Mouse (Mus musculus) urinary bladder, adult 2 months (tissue): Measurements from ENCODE around the gene Trnp1. TPM values are rescaled to one million over a fixed set of nuclear protein-coding genes. Genes with fewer than 3 reads are reported as not detected.

Experiments
- DNase-seq: peaks from one replicate; pipeline ENCODE4 v3.0.0; 2022; ENCODE audit warnings: low spot score
- polyA plus RNA-seq: library from polyadenylated mRNA; depleted of rRNA; stranded (reverse); fragments of >200 nt; gene quantifications from 2 replicates; pipeline ENCODE4 v1.2.3, GENCODE M21; 2012

Gene Trnp1
- polyA plus RNA-seq, 1 experiment: 25.1 TPM

- DNase-seq: no peak
Observed at GRCm38 (mm10) chr4:133494867-133495266, 3.5 kb downstream of the Trnp1 start.

GRCm38 (mm10) chr4:133494432-133494831 lies 3.9 kb downstream of the Trnp1 start:
- peak; percentile 87 for DNase-seq

GRCm38 (mm10) chr4:133493895-133494294 lies 4.5 kb downstream of the Trnp1 start:
- no peak for DNase-seq

- no peak for DNase-seq
Observed at GRCm38 (mm10) chr4:133491800-133492199, 6.5 kb downstream of the Trnp1 start.

GRCm38 (mm10) chr4:133489489-133490245 lies 8.7 kb downstream of the Trnp1 start:
- no peak for DNase-seq

GRCm38 (mm10) chr4:133488619-133489392 lies 9.5 kb downstream of the Trnp1 start:
- DNase-seq: no peak

GRCm38 (mm10) chr4:133486673-133487357 lies 11.5 kb downstream of the Trnp1 start:
- DNase-seq: no peak

- DNase-seq: no peak
Observed at GRCm38 (mm10) chr4:133485691-133486425, 12.5 kb downstream of the Trnp1 start.

GRCm38 (mm10) chr4:133484266-133485025 lies 13.9 kb downstream of the Trnp1 start:
- no peak for DNase-seq

- DNase-seq: no peak
Observed at GRCm38 (mm10) chr4:133482479-133482878, 15.9 kb downstream of the Trnp1 start.

GRCm38 (mm10) chr4:133481488-133481887 lies 16.9 kb downstream of the Trnp1 start:
- no peak for DNase-seq

- DNase-seq: no peak
Observed at GRCm38 (mm10) chr4:133480754-133481153, 17.6 kb downstream of the Trnp1 start.

- no peak for DNase-seq
Observed at GRCm38 (mm10) chr4:133480185-133480537, 18.2 kb downstream of the Trnp1 start.

GRCm38 (mm10) chr4:133479458-133480184 lies 18.7 kb downstream of the Trnp1 start, which contains the start of gene Tent5b:
Gene Tent5b, plus strand, starts transcription at chr4:133480132.
- peak; percentile 97 for DNase-seq

GRCm38 (mm10) chr4:133473833-133474232 lies 24.5 kb downstream of the Trnp1 start:
- DNase-seq: no peak

- DNase-seq: no peak
Observed at GRCm38 (mm10) chr4:133471135-133471821, 27.1 kb downstream of the Trnp1 start.

- no peak for DNase-seq
Observed at GRCm38 (mm10) chr4:133469122-133469521, 29.2 kb downstream of the Trnp1 start.

- DNase-seq: peak; percentile 63
Observed at GRCm38 (mm10) chr4:133468080-133468479, 30.3 kb downstream of the Trnp1 start.

- no peak for DNase-seq
Observed at GRCm38 (mm10) chr4:133463184-133463583, 35.2 kb downstream of the Trnp1 start.

- DNase-seq: no peak
Observed at GRCm38 (mm10) chr4:133461362-133461761, 37.0 kb downstream of the Trnp1 start.
